Mouse (Mus musculus): ENCODE results near the gene Mob4. TPM values are rescaled to one million over a fixed set of nuclear protein-coding genes. Genes with fewer than 3 reads are reported as not detected.
A peak's percentile ranks its signal among the peaks of the same experiment; 100 is the strongest.

Mob4 gene
- 7.3 and 10.8 TPM in 2 replicates for polyA plus RNA-seq (2012; rRNA removed)
- polyA plus RNA-seq (2014; fragmentation: Nextera tagmentation; extraction: Ambion mirVana) = 36.0 and 38.0 TPM in 2 replicates

DNA sequence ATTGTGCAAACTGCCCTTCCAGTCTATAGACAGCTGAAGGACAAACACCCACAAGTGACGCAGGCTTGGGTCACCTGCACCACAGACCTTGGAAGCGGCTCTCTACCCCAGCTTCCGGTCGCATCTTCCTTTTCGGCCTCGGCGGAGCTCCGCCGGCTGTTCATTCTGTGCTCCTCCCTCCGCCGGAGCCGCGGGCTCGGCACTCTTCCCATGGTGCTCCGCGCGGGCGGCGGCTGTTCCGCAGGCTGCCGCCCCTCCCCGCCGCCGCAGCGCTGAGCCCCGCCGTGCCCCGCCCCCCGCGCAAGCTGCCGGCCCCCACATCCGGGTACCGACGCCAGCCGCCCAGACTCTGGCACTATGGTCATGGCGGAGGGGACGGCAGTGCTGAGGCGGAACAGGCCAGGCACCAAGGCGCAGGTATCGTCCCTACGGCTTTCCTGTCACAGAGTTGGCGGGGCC, at the start of gene Mob4:
Gene Mob4 (plus strand): TSS at position 289 of the 459 bp plus-strand sequence.
- no peak for TF ChIP-seq CTCF (IDR thresholded peaks at IDR 0.05; ENCODE audit: low read depth)
- TF ChIP-seq EP300 (IDR thresholded peaks at IDR 0.05; ENCODE audit: low read depth) = no peak; the same call in 1 of the 2 replicates
- under 1% methylated on average over 42 of the region's 42 CpGs for WGBS (ENCODE audit: insufficient replicate concordance)
- Histone ChIP-seq H3K9ac (replicated peaks) (peak within 1 kb of the TSS; percentile 97), H3K27ac (peak within 1 kb of the TSS; percentile 76), H3K4me3 (ENCODE audit: insufficient read depth in 1 of 2, low read depth in 2 of 2, low read length in 2 of 2) (peak within 1 kb of the TSS; percentile 81 to 92), H3K36me3 (replicated peaks; ENCODE audit: control insufficient read depth, insufficient read depth, low read depth) (no peaks in the 10 kb centered on the region; the same call in 1 of the 2 replicates), H3K9me3 (ENCODE audit: control insufficient read depth, low read length) (no peaks in the 10 kb centered on the region), H3K4me2 (ENCODE audit: low read depth) (peak within 1 kb of the TSS; percentile 79), H3K4me1 (replicated peaks; ENCODE audit: control insufficient read depth in 2 of 2, insufficient read depth in 2 of 2, low read length in 1 of 2) (peaks cover 13 to 18% of the 10 kb centered on the region in 2 experiments), H3K27me3 (ENCODE audit: control insufficient read depth, insufficient read depth, low read length) (no peaks in the 10 kb centered on the region)
- ATAC-seq (ENCODE audit: insufficient read depth) = peak; percentile 96
- DNase-seq (ENCODE audit: low read depth in 3 of 3, low spot score in 3 of 3) = peak; percentile 84 to 87 (median 85)

DNA sequence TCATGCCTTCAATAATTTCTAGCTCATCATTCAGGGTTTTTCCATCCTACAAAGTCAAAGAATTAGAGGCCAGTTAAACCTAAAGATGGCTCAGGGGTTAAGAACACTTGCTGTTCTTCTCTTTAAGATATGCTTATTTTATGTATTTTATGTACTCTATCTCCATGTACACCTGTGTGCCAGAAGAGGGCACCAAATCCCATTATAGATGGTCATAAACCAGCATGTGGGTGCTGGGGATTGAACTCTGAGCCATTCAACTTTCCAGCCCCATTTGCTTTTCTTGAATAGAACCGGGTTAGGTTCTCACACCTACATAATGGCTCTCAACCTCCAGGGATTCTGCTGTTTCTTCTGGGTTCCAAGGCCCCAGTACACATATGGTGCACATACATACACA, 48.9 kb upstream of the Mob4 start:
- peaks cover 3 to 16% of the 10 kb centered on the region in 2 experiments; a peak in 2 of 4 replicates for H3K4me1 ChIP-seq (replicated peaks; ENCODE audit: control insufficient read depth in 2 of 2, insufficient read depth in 2 of 2, low read length in 1 of 2)
- no peak overlapping the region for H3K4me2 ChIP-seq (ENCODE audit: low read depth)
- TF ChIP-seq CTCF (IDR thresholded peaks at IDR 0.05; ENCODE audit: low read depth) = peak; percentile 59
- TF ChIP-seq EP300 (IDR thresholded peaks at IDR 0.05; ENCODE audit: low read depth) = no peak
- H3K9ac ChIP-seq (replicated peaks) = no peak overlapping the region
- peaks cover 70% of the 10 kb centered on the region for H3K36me3 ChIP-seq (replicated peaks; ENCODE audit: control insufficient read depth, insufficient read depth, low read depth)
- H3K27me3 ChIP-seq (ENCODE audit: control insufficient read depth, insufficient read depth, low read length) = no peaks in the 10 kb centered on the region
- H3K9me3 ChIP-seq (ENCODE audit: control insufficient read depth, low read length) = no peaks in the 10 kb centered on the region
- no peak overlapping the region for H3K27ac ChIP-seq
- ATAC-seq (ENCODE audit: insufficient read depth) (no peak), DNase-seq (ENCODE audit: low read depth in 3 of 3, low spot score in 3 of 3) (no peak)
- H3K4me3 ChIP-seq (ENCODE audit: insufficient read depth in 1 of 2, low read depth in 2 of 2, low read length in 2 of 2) = no peak overlapping the region
- WGBS (ENCODE audit: insufficient replicate concordance) = 59% methylated on average over 1 of the region's 1 CpGs

DNA sequence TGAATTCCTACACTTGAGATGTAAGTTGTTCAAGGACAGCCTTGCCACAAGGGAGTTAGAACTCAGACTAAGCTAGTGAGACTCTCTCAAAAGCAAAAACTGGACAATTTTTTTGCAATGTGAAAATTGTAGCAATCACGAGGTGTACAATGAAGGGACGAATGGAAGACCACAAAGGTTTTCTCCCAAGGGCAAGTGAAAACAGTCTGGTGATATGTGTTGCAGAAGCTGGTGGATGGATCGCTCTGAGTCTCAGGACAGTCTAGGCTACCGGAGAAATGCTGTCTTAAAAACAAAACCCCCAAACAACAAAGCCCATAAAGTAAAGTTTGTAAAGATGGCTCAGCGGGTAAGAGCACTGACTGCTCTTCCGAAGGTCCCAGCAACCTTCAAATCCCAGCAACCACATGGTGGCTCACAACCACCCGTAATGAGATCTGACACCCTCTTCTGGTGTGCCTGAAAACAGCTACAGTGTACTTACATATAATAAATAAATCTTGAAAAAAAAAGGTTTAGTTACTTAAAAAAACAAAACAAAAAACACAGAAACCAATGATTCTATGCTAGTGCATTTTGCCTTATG, 45.2 kb upstream of the Mob4 start:
- H3K9ac ChIP-seq (replicated peaks) = peak overlapping the region; percentile 89
- H3K27ac ChIP-seq = peak overlapping the region; percentile 31
- H3K4me1 ChIP-seq (replicated peaks; ENCODE audit: control insufficient read depth in 2 of 2, insufficient read depth in 2 of 2, low read length in 1 of 2) = peaks cover 6 to 21% of the 10 kb centered on the region in 2 experiments; a peak in 3 of 4 replicates
- WGBS (ENCODE audit: insufficient replicate concordance) = 22% methylated on average over 7 of the region's 7 CpGs
- no peak for ATAC-seq (ENCODE audit: insufficient read depth)
- H3K4me2 ChIP-seq (ENCODE audit: low read depth) = peak overlapping the region; percentile 94
- no peak for DNase-seq (ENCODE audit: low read depth in 3 of 3, low spot score in 3 of 3)
- no peaks in the 10 kb centered on the region for H3K9me3 ChIP-seq (ENCODE audit: control insufficient read depth, low read length)
- H3K36me3 ChIP-seq (replicated peaks; ENCODE audit: control insufficient read depth, insufficient read depth, low read depth) = peaks cover 46% of the 10 kb centered on the region
- H3K4me3 ChIP-seq (ENCODE audit: insufficient read depth in 1 of 2, low read depth in 2 of 2, low read length in 2 of 2) = peak overlapping the region; percentile 61 to 83
- H3K27me3 ChIP-seq (ENCODE audit: control insufficient read depth, insufficient read depth, low read length) = no peaks in the 10 kb centered on the region
- TF ChIP-seq CTCF (IDR thresholded peaks at IDR 0.05; ENCODE audit: low read depth) (peak; percentile 34; the same call in 1 of the 2 replicates), EP300 (IDR thresholded peaks at IDR 0.05; ENCODE audit: low read depth) (no peak)

DNA sequence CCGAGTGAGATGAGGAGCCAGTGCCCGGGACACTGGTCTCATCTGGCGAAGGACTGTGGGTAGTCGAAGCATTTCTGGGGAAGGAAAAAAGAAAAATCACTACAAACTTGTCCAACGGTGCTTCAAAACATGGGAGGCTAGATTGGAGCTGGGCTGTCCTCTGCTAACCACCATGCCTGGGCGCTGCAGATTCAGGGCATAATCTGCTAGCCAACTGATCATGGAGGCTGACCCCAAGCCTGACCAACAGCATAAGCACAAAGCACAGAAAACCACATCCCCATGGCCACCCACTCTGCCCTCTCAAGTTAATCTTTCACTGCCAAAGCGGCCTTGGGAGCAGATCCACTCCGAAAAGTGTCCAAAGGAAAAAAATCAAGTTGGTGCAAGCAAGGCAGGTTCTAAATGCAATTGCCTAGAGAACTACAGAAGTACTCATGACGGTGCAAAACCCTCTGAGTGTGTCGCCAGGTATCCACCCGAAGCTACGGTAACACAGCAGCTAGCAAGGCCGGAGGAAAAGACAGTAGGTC, 44.1 kb upstream of the Mob4 start:
- peak overlapping the region; percentile 89 for H3K9ac ChIP-seq (replicated peaks)
- ATAC-seq (ENCODE audit: insufficient read depth) = peak; percentile 5; the same call in 1 of the 2 replicates
- WGBS (ENCODE audit: insufficient replicate concordance) = under 1% methylated on average over 13 of the region's 13 CpGs
- peaks cover 43% of the 10 kb centered on the region for H3K36me3 ChIP-seq (replicated peaks; ENCODE audit: control insufficient read depth, insufficient read depth, low read depth)
- H3K4me2 ChIP-seq (ENCODE audit: low read depth) = peak overlapping the region; percentile 94
- no peaks in the 10 kb centered on the region for H3K9me3 ChIP-seq (ENCODE audit: control insufficient read depth, low read length)
- H3K4me1 ChIP-seq (replicated peaks; ENCODE audit: control insufficient read depth in 2 of 2, insufficient read depth in 2 of 2, low read length in 1 of 2) = peaks cover 6 to 26% of the 10 kb centered on the region in 2 experiments; a peak in 3 of 4 replicates
- DNase-seq (ENCODE audit: low read depth in 3 of 3, low spot score in 3 of 3) = peak in 1 of 3 experiments; percentile 40
- peak overlapping the region; percentile 83 to 84 for H3K4me3 ChIP-seq (ENCODE audit: insufficient read depth in 1 of 2, low read depth in 2 of 2, low read length in 2 of 2)
- no peak for TF ChIP-seq EP300 (IDR thresholded peaks at IDR 0.05; ENCODE audit: low read depth)
- peak overlapping the region; percentile 67 for H3K27ac ChIP-seq
- no peaks in the 10 kb centered on the region for H3K27me3 ChIP-seq (ENCODE audit: control insufficient read depth, insufficient read depth, low read length)

DNA sequence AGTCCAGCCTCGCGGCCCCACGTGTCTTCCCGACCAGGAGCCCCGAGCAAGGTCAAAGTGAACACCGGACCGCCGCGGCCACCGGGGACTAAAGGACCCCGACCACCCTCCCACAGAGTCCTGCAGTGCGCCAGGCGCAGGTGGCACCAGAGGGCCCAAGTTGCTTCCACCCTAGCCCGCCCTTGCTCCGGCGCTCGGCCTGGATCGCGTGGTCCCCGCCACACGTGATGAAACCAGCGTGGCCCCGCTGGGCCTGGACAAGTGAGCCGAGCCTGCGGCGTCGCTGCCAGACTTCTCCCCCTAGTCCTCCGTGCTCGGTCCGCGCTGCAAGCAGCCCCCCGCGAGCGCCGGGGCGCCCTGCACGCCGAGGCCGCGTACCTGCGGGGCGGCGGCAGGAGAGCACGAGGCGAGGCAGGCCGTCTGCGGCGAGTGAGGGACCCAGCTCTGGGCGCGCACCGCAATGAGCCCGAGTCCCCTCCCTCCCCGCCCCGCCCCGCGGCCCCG, 43.6 kb upstream of the Mob4 start:
- H3K4me1 ChIP-seq (replicated peaks; ENCODE audit: control insufficient read depth in 2 of 2, insufficient read depth in 2 of 2, low read length in 1 of 2) = peaks cover 6 to 28% of the 10 kb centered on the region in 2 experiments; a peak in 3 of 4 replicates
- ATAC-seq (ENCODE audit: insufficient read depth) (peak; percentile 39), DNase-seq (ENCODE audit: low read depth in 3 of 3, low spot score in 3 of 3) (peak in 1 of 3 experiments; percentile 30)
- H3K27me3 ChIP-seq (ENCODE audit: control insufficient read depth, insufficient read depth, low read length) = no peaks in the 10 kb centered on the region
- no peaks in the 10 kb centered on the region for H3K9me3 ChIP-seq (ENCODE audit: control insufficient read depth, low read length)
- H3K4me2 ChIP-seq (ENCODE audit: low read depth) = peak overlapping the region; percentile 94
- peak overlapping the region; percentile 83 to 84 for H3K4me3 ChIP-seq (ENCODE audit: insufficient read depth in 1 of 2, low read depth in 2 of 2, low read length in 2 of 2)
- H3K27ac ChIP-seq = peak overlapping the region; percentile 67
- peaks cover 37% of the 10 kb centered on the region for H3K36me3 ChIP-seq (replicated peaks; ENCODE audit: control insufficient read depth, insufficient read depth, low read depth)
- WGBS (ENCODE audit: insufficient replicate concordance) = under 1% methylated on average over 49 of the region's 57 CpGs
- TF ChIP-seq EP300 (IDR thresholded peaks at IDR 0.05; ENCODE audit: low read depth) (no peak), CTCF (IDR thresholded peaks at IDR 0.05; ENCODE audit: low read depth) (no peak)
- peak overlapping the region; percentile 89 for H3K9ac ChIP-seq (replicated peaks)
